Mouse (Mus musculus): ENCODE data around the gene Ugt1a8. TPM values are rescaled to one million over a fixed set of nuclear protein-coding genes. Genes with fewer than 3 reads are reported as not detected.
"Not testable (repeated sequence)": the region's sequence is repeated elsewhere in the genome, so short reads cannot be mapped to it uniquely, and the experiment has no call there.

Gene Ugt1a8
- polyA plus RNA-seq, 1 experiment from 2014 or later: not detected

DNA sequence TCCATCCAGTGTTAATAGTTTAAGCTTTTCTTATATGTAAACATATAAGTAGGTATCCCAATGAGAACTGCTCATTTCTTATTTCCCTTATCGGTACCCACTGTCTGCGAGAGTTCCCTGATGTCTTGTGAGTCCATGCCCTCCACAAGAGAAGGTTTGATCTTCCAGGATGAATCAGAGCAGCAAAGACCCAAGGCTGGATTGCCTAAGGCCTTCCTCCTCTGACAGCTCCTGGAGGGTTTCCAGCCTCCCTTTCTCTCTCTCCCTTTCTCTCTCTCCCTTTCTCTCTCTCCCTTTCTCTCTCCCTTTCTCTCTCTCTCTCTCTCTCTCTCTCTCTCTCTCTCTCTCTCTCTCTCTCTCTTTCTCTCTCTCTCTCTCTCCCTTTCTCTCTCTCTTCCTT, 41.5 kb downstream of the Ugt1a8 start:
- not testable (repeated sequence) for H3K4me3 ChIP-seq (ENCODE audit: low read length); H3K9ac ChIP-seq (ENCODE audit: low read depth, low read length); H3K4me1 ChIP-seq (ENCODE audit: control insufficient read depth, insufficient read depth, low read length); H3K4me2 ChIP-seq (ENCODE audit: low read depth, low read length); ATAC-seq; H3K27me3 ChIP-seq (replicated peaks; ENCODE audit: control insufficient read depth, insufficient read depth, low read length); H3K36me3 ChIP-seq (ENCODE audit: control insufficient read depth, insufficient read depth, low read length); H3K27ac ChIP-seq (ENCODE audit: low read length); H3K9me3 ChIP-seq (ENCODE audit: control insufficient read depth, low read length)
- 77% methylated on average over 2 of the region's 2 CpGs for WGBS

DNA sequence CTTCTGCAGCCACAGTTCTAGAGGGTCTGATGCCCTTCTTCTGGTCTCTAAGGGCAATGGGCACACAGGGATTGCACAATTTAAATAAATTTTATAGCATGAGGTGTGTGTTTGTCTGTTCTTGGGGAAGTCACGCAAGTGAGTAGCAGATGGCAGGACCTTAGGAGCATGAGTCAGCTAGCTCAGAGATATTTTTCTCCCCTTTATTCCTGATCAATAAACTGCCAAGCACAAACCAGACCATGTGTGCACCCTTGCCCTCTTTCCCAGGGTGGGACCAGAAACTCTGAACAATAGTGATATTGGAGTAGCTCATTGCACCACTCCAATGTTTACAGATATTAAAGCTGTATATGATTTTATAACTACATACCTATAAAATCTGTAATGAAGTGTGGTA, 42.6 kb downstream of the Ugt1a8 start:
- not testable (repeated sequence) for H3K4me3 ChIP-seq (ENCODE audit: low read length); H3K4me2 ChIP-seq (ENCODE audit: low read depth, low read length); H3K27me3 ChIP-seq (replicated peaks; ENCODE audit: control insufficient read depth, insufficient read depth, low read length); H3K9me3 ChIP-seq (ENCODE audit: control insufficient read depth, low read length); H3K27ac ChIP-seq (ENCODE audit: low read length); H3K36me3 ChIP-seq (ENCODE audit: control insufficient read depth, insufficient read depth, low read length); H3K9ac ChIP-seq (ENCODE audit: low read depth, low read length)
- H3K4me1 ChIP-seq (ENCODE audit: control insufficient read depth, insufficient read depth, low read length): peaks cover 11% of the 10 kb centered on the region; the same call in 1 of the 2 replicates
- WGBS: 69% methylated on average over 1 of the region's 1 CpGs
- ATAC-seq: peak; percentile 66; the same call in 1 of the 2 replicates

DNA sequence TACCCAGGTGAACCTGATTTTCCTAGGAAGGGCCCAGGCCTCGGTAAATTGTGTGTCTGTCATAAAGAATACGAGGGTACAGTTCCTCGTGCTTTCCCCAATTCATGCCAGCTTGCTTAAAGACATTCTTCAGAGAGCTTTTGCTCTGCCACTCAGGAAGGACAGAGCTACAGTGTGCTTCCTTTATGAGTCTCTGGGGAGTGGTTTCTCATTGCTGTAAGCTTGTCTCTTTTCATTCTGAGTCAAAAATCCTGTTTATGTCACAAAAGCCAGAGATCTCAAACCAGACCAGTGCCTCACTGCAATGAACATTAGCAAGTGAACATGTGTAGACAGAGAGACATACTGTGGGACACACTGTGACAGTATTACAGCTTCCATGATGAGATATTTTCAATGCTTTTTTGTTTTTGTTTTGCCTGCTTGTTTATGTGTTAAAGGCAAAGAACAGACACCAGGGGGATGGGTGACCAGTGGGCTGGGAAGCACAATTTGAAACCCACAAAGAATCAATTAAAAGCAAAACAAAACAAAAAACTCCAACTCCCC, 46.4 kb downstream of the Ugt1a8 start:
- H3K4me2 ChIP-seq (ENCODE audit: low read depth, low read length): no peak overlapping the region
- H3K4me3 ChIP-seq (ENCODE audit: low read length): no peak overlapping the region
- 43% methylated on average over 3 of the region's 3 CpGs for WGBS
- H3K27ac ChIP-seq (ENCODE audit: low read length): peak overlapping the region; percentile 5
- no peaks in the 10 kb centered on the region for H3K36me3 ChIP-seq (ENCODE audit: control insufficient read depth, insufficient read depth, low read length)
- no peaks in the 10 kb centered on the region for H3K9me3 ChIP-seq (ENCODE audit: control insufficient read depth, low read length)
- no peak for ATAC-seq
- H3K9ac ChIP-seq (ENCODE audit: low read depth, low read length): no peak overlapping the region
- H3K4me1 ChIP-seq (ENCODE audit: control insufficient read depth, insufficient read depth, low read length): peaks cover 11% of the 10 kb centered on the region; the same call in 1 of the 2 replicates
- H3K27me3 ChIP-seq (replicated peaks; ENCODE audit: control insufficient read depth, insufficient read depth, low read length): no peaks in the 10 kb centered on the region

DNA sequence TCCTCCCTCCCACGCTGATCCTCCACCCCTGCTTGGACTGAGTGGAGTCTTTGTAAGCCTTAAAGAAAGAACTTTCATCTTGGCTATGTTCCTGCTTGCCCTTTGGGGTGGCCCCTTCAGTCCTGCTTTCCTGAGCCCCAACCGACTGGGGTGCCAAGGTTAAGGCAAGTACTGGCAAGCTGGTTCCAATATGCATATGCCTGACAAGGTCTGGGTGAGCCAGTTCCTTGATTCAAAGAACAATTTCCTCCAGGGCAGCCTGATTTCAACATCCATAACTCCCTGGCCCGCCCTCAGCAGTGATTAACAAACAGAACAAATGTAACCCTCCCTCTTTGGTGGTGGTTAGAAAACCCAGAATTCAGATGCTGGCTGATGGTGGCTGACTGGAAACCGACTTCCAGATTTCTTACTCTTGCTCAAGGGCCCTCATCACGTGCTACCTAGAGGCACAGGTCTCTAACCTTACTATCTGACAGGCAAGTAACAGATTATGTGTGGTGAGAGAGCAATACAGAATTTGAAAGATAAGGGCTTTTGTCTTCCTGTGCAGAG, 46.9 kb downstream of the Ugt1a8 start, which contains the start of gene Ugt1a6a:
Ugt1a6a (plus strand) TSS at position 353 of the 555 bp plus-strand sequence.
- not testable (repeated sequence) for H3K9me3 ChIP-seq (ENCODE audit: control insufficient read depth, low read length); H3K27me3 ChIP-seq (replicated peaks; ENCODE audit: control insufficient read depth, insufficient read depth, low read length); H3K4me3 ChIP-seq (ENCODE audit: low read length); H3K36me3 ChIP-seq (ENCODE audit: control insufficient read depth, insufficient read depth, low read length); H3K4me2 ChIP-seq (ENCODE audit: low read depth, low read length); H3K9ac ChIP-seq (ENCODE audit: low read depth, low read length)
- ATAC-seq: peak; percentile 41
- Histone ChIP-seq H3K4me1 (ENCODE audit: control insufficient read depth, insufficient read depth, low read length) (peaks cover 11% of the 10 kb centered on the region; the same call in 1 of the 2 replicates), H3K27ac (ENCODE audit: low read length) (peak within 1 kb of the TSS; percentile 5)
- 34% methylated on average over 5 of the region's 5 CpGs for WGBS

DNA sequence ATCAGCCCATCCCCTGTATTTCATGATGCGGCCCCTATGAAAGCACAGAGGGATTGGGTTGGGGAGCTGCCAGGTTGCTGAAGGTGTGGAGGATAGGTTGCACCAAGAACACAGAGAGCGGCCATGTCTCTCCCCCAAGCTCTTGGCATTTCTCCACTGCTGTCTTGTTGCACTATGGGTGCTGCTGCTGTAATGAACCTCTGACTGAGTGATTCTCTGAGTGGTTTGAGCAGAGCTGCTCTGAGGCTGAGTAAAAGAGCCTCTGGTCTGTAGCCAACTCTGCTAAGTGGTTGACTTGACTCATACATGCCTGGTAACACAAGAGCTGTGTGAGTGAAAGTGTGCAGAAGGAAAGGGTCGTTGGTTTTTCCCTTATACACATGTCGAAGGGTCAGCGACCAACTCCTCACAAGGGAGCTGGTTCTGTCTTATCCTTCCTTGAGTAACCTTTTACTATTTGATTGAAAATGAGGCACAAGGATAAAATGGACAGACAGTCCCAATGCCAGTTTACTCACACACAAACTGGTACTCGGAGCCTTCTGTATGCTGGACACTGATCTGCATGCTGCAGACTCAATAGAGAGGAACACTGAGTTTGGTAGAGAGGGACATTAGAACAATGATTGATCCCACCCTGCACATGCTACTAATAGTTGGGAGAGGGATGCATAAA, 47.8 kb downstream of the Ugt1a8 start:
- not testable (repeated sequence) for H3K4me3 ChIP-seq (ENCODE audit: low read length); H3K27me3 ChIP-seq (replicated peaks; ENCODE audit: control insufficient read depth, insufficient read depth, low read length); H3K27ac ChIP-seq (ENCODE audit: low read length); ATAC-seq; H3K9ac ChIP-seq (ENCODE audit: low read depth, low read length); H3K36me3 ChIP-seq (ENCODE audit: control insufficient read depth, insufficient read depth, low read length); H3K4me2 ChIP-seq (ENCODE audit: low read depth, low read length); H3K9me3 ChIP-seq (ENCODE audit: control insufficient read depth, low read length)
- peaks cover 11% of the 10 kb centered on the region; the same call in 1 of the 2 replicates for H3K4me1 ChIP-seq (ENCODE audit: control insufficient read depth, insufficient read depth, low read length)
- WGBS: 86% methylated on average over 5 of the region's 6 CpGs

DNA sequence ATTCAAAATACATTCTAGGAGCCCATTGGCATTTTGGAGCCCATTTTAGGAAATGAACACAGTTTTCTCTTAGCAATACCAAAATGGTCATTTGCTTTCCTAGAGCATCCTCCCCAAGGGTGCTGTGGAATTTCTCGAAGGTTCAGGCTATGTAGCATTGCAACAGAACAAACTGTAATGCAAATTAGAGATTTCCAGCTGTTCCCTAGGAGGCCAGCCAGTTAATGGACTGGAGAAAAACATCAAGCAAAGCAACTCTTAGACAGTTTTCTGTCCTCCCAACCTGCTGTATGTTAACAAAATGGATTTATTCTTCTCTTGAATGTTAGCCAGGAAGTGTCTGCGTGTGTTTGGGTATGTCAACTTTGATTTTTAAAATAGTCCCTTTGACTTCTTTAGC, 49.0 kb downstream of the Ugt1a8 start:
- Histone ChIP-seq H3K4me3 (ENCODE audit: low read length) (no peak overlapping the region), H3K27ac (ENCODE audit: low read length) (no peak overlapping the region), H3K27me3 (replicated peaks; ENCODE audit: control insufficient read depth, insufficient read depth, low read length) (no peaks in the 10 kb centered on the region), H3K4me1 (ENCODE audit: control insufficient read depth, insufficient read depth, low read length) (peaks cover 11% of the 10 kb centered on the region; the same call in 1 of the 2 replicates), H3K36me3 (ENCODE audit: control insufficient read depth, insufficient read depth, low read length) (no peaks in the 10 kb centered on the region), H3K4me2 (ENCODE audit: low read depth, low read length) (no peak overlapping the region), H3K9me3 (ENCODE audit: control insufficient read depth, low read length) (no peaks in the 10 kb centered on the region), H3K9ac (ENCODE audit: low read depth, low read length) (no peak overlapping the region)
- WGBS: 69% methylated on average over 2 of the region's 2 CpGs
- no peak for ATAC-seq

DNA sequence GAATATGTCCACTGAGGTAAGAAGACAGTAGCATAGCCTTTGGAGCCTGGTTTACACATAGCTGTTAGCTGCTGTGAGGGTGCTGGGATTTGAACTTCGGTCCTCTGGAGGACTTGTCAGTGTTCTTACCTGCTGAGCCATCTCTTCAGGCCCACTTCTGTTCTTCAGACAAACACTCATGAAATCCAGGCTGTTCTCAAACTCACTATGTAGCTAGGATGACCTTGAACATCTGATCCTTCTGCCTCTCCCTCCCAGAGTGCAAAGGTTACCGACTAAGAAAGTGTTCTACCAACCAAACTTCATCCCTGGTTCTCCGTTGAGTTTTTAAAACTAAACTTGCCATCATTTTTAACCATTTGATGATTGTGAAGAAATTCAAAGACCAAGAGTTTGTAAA, 49.7 kb downstream of the Ugt1a8 start:
- Histone ChIP-seq H3K9me3 (ENCODE audit: control insufficient read depth, low read length) (no peaks in the 10 kb centered on the region), H3K4me3 (ENCODE audit: low read length) (no peak overlapping the region), H3K9ac (ENCODE audit: low read depth, low read length) (no peak overlapping the region), H3K4me2 (ENCODE audit: low read depth, low read length) (no peak overlapping the region), H3K27ac (ENCODE audit: low read length) (no peak overlapping the region), H3K4me1 (ENCODE audit: control insufficient read depth, insufficient read depth, low read length) (peaks cover 11% of the 10 kb centered on the region; the same call in 1 of the 2 replicates), H3K36me3 (ENCODE audit: control insufficient read depth, insufficient read depth, low read length) (no peaks in the 10 kb centered on the region), H3K27me3 (replicated peaks; ENCODE audit: control insufficient read depth, insufficient read depth, low read length) (no peaks in the 10 kb centered on the region)
- ATAC-seq: no peak
- 69% methylated on average over 3 of the region's 3 CpGs for WGBS

DNA sequence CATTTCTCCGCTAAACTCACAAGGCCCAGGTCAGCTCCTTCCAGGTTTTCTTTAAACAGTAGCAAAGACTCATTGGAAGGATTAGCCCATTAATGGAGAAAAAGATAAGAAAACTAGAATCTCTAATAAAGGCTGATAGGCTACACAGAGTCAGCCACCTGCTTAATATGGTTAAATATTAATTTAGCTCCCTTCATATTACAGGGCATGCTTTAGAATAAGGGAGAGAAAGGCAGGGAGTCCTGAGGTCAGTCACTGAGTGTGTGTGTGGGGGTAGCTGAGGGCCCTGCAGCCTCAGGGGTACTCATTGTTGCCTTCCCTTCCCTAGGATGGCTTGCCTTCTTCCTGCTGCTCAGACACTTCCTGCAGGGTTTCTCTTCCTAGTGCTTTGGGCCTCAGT, 50.5 kb downstream of the Ugt1a8 start:
- Histone ChIP-seq H3K9me3 (ENCODE audit: control insufficient read depth, low read length) (no peaks in the 10 kb centered on the region), H3K4me3 (ENCODE audit: low read length) (no peak overlapping the region), H3K36me3 (ENCODE audit: control insufficient read depth, insufficient read depth, low read length) (no peaks in the 10 kb centered on the region), H3K4me1 (ENCODE audit: control insufficient read depth, insufficient read depth, low read length) (peaks cover 11% of the 10 kb centered on the region; the same call in 1 of the 2 replicates), H3K27ac (ENCODE audit: low read length) (no peak overlapping the region), H3K9ac (ENCODE audit: low read depth, low read length) (no peak overlapping the region), H3K27me3 (replicated peaks; ENCODE audit: control insufficient read depth, insufficient read depth, low read length) (no peaks in the 10 kb centered on the region), H3K4me2 (ENCODE audit: low read depth, low read length) (no peak overlapping the region)
- ATAC-seq: peak; percentile 60
- WGBS: 68% methylated on average over 1 of the region's 1 CpGs

DNA sequence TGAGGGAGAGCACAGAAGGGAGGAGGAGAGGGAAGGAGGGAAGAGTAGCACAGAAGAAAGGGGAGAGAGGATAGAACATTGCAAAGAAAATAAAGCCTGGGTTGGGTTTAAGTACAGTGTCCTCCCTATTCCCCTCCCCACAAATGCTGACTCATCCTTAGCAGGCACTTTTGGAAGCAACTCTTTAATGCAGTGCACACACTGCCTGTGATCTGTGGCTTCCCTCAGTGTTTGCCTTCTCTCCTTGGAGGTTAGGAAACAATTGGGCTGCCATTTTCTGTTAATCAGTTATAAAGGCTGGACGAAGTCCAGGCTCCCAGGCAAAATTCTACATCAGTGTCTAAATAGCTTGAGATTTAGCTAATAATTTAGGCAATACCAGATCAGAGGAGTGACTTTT, 52.9 kb downstream of the Ugt1a8 start:
- not testable (repeated sequence) for H3K9ac ChIP-seq (ENCODE audit: low read depth, low read length); H3K4me3 ChIP-seq (ENCODE audit: low read length); H3K27me3 ChIP-seq (replicated peaks; ENCODE audit: control insufficient read depth, insufficient read depth, low read length); H3K4me2 ChIP-seq (ENCODE audit: low read depth, low read length); H3K9me3 ChIP-seq (ENCODE audit: control insufficient read depth, low read length); H3K4me1 ChIP-seq (ENCODE audit: control insufficient read depth, insufficient read depth, low read length); H3K36me3 ChIP-seq (ENCODE audit: control insufficient read depth, insufficient read depth, low read length); H3K27ac ChIP-seq (ENCODE audit: low read length)
- peak; percentile 82 for ATAC-seq
- WGBS: 33% methylated on average over 1 of the region's 1 CpGs
